Mouse (Mus musculus): ENCODE data around the gene Adamts9. TPM values are rescaled to one million over a fixed set of nuclear protein-coding genes. Genes with fewer than 3 reads are reported as not detected.
A peak's percentile ranks its signal among the peaks of the same experiment; 100 is the strongest.

The Adamts9 gene
- total RNA-seq, 2 experiments from 2014 or later = 17.1 to 20.1 TPM

GRCm38 (mm10) chr6:92940191-92941131 lies 2.8 kb downstream of the Adamts9 start:
- intact Hi-C loops (cut with DNase I) = loop anchor here (2.0 to 5.0 kb wide), 8 partner anchors 32 to 372 kb away; no protein-coding TSS in a partner anchor
- DNase-seq = peak; percentile 60 to 68

GRCm38 (mm10) chr6:92928261-92928660 lies 15.0 kb downstream of the Adamts9 start:
- no peak for DNase-seq
- intact Hi-C loops (cut with DNase I) = no loop called here

- intact Hi-C loops (cut with DNase I) = no loop called here
- no peak for DNase-seq
Measured at GRCm38 (mm10) chr6:92924536-92924935, 18.8 kb downstream of the Adamts9 start.

- peak in 1 of 2 experiments; percentile 23 for DNase-seq
- intact Hi-C loops (cut with DNase I) = loop anchor here (2.0 kb wide), 1 partner anchor 15 kb away; no protein-coding TSS in a partner anchor
Measured at GRCm38 (mm10) chr6:92921843-92922242, 21.4 kb downstream of the Adamts9 start.

- DNase-seq = no peak
- intact Hi-C loops (cut with DNase I) = no loop called here
Measured at GRCm38 (mm10) chr6:92920938-92921689, 22.2 kb downstream of the Adamts9 start.

GRCm38 (mm10) chr6:92910611-92911010 lies 32.7 kb downstream of the Adamts9 start:
- no peak for DNase-seq
- intact Hi-C loops (cut with DNase I) = no loop called here

- intact Hi-C loops (cut with DNase I) = loop anchor here (2.0 to 5.0 kb wide), 2 partner anchors 31 to 37 kb away; no protein-coding TSS in a partner anchor
- peak; percentile 25 to 39 for DNase-seq
Measured at GRCm38 (mm10) chr6:92909361-92909760, 33.9 kb downstream of the Adamts9 start.

GRCm38 (mm10) chr6:92905922-92906321 lies 37.4 kb downstream of the Adamts9 start:
- peak; percentile 39 to 49 for DNase-seq
- intact Hi-C loops (cut with DNase I) = loop anchor here (2.0 to 5.0 kb wide), 2 partner anchors 17 to 34 kb away; no protein-coding TSS in a partner anchor

GRCm38 (mm10) chr6:92904491-92904890 lies 38.8 kb downstream of the Adamts9 start:
- no peak for DNase-seq
- intact Hi-C loops (cut with DNase I) = no loop called here

GRCm38 (mm10) chr6:92904037-92904436 lies 39.3 kb downstream of the Adamts9 start:
- intact Hi-C loops (cut with DNase I) = no loop called here
- no peak for DNase-seq

- no peak for DNase-seq
- intact Hi-C loops (cut with DNase I) = no loop called here
Measured at GRCm38 (mm10) chr6:92891535-92891934, 51.8 kb downstream of the Adamts9 start.

GRCm38 (mm10) chr6:92883131-92883900 lies 60.0 kb downstream of the Adamts9 start:
- DNase-seq = no peak
- intact Hi-C loops (cut with DNase I) = no loop called here

GRCm38 (mm10) chr6:92882446-92882845 lies 60.8 kb downstream of the Adamts9 start:
- intact Hi-C loops (cut with DNase I) = no loop called here
- DNase-seq = no peak

GRCm38 (mm10) chr6:92879700-92880265 lies 63.5 kb downstream of the Adamts9 start:
- no peak for DNase-seq
- intact Hi-C loops (cut with DNase I) = loop anchor here (5.0 kb wide), 5 partner anchors 92 to 663 kb away; no protein-coding TSS in a partner anchor

GRCm38 (mm10) chr6:92878771-92879170 lies 64.5 kb downstream of the Adamts9 start:
- intact Hi-C loops (cut with DNase I) = loop anchor here (5.0 kb wide), 5 partner anchors 91 to 664 kb away; no protein-coding TSS in a partner anchor
- no peak for DNase-seq

GRCm38 (mm10) chr6:92877236-92877635 lies 66.1 kb downstream of the Adamts9 start:
- intact Hi-C loops (cut with DNase I) = loop anchor here (2.0 to 5.0 kb wide), 6 partner anchors 64 to 665 kb away; no protein-coding TSS in a partner anchor

GRCm38 (mm10) chr6:92876121-92876520 lies 67.2 kb downstream of the Adamts9 start:
- intact Hi-C loops (cut with DNase I) = loop anchor here (2.0 to 5.0 kb wide), 6 partner anchors 65 to 666 kb away; no protein-coding TSS in a partner anchor
- DNase-seq = no peak

More at GRCm38 (mm10) chr6:92877236-92877635, 66.1 kb downstream of the Adamts9 start:
- DNase-seq = no peak

- intact Hi-C loops (cut with DNase I) = loop anchor here (5.0 kb wide), 5 partner anchors 88 to 667 kb away; no protein-coding TSS in a partner anchor
- DNase-seq = no peak
Measured at GRCm38 (mm10) chr6:92875340-92875739, 68.0 kb downstream of the Adamts9 start.

- peak in 1 of 2 experiments; percentile 44 for DNase-seq
- intact Hi-C loops (cut with DNase I) = loop anchor here (5.0 kb wide), 6 partner anchors 32 to 667 kb away; no protein-coding TSS in a partner anchor
Measured at GRCm38 (mm10) chr6:92874854-92875253, 68.4 kb downstream of the Adamts9 start.

Data from heart, postnatal 36 days (tissue).